Mouse (Mus musculus) lung, postnatal 0 days (tissue): ENCODE data around the gene Myo5c. TPM values are rescaled to one million over a fixed set of nuclear protein-coding genes. Genes with fewer than 3 reads are reported as not detected.

Experiments used
- ATAC-seq: fragments of 200-750 bp; cut with Nextera tagmentation; 2 replicates; pipeline ENCODE4 v1.8.0; 2017; ENCODE audit warnings: moderate library complexity
- DNase-seq: peaks from one replicate; pipeline ENCODE4 v3.0.0-alpha.2; 2016; ENCODE audit warnings: low spot score
- H3K27ac ChIP-seq: fragments of 300-500 bp; sonication (generic); 2 replicates; pipeline ENCODE4 v1.5.1; 2014; ENCODE audit warnings: antibody characterized with exemption, mild to moderate bottlenecking, low read length, mixed read lengths
- H3K27me3 ChIP-seq: fragments of 300-500 bp; sonication (generic); replicated peaks from 2 replicates; pipeline ENCODE4 v1.6.1; 2014; ENCODE audit warnings: low read length, mixed read lengths; ENCODE audit not compliant: insufficient read depth
- H3K36me3 ChIP-seq: fragments of 300-500 bp; sonication (generic); 2 replicates; pipeline ENCODE4 v1.6.1; 2014; ENCODE audit warnings: low read length, mixed read lengths; ENCODE audit not compliant: insufficient read depth
- H3K4me1 ChIP-seq: fragments of 300-500 bp; sonication (generic); 2 replicates; pipeline ENCODE4 v1.6.1; 2014; ENCODE audit warnings: antibody characterized with exemption, low read depth, low read length, mixed read lengths; ENCODE audit not compliant: insufficient read depth
- H3K4me2 ChIP-seq: fragments of 300-500 bp; sonication (generic); replicated peaks from 2 replicates; pipeline ENCODE4 v1.6.1; 2014; ENCODE audit warnings: low read depth, mild to moderate bottlenecking, low read length, moderate library complexity, mixed read lengths
- H3K4me3 ChIP-seq: fragments of 300-500 bp; sonication (generic); 2 replicates; pipeline ENCODE4 v1.5.1; 2014; ENCODE audit warnings: low read depth, low read length
- H3K9ac ChIP-seq: fragments of 300-500 bp; sonication (generic); replicated peaks from 2 replicates; pipeline ENCODE4 v1.6.1; 2014; ENCODE audit warnings: low read depth, mild to moderate bottlenecking
- H3K9me3 ChIP-seq: fragments of 300-500 bp; sonication (generic); 2 replicates; pipeline ENCODE4 v1.6.1; 2016; ENCODE audit warnings: low read length, mixed read lengths
- CTCF ChIP-seq: IDR thresholded peaks from 2 replicates; pipeline ENCODE4 v1.5.1; 2016; ENCODE audit warnings: antibody characterized with exemption, mild to moderate bottlenecking
- EP300 ChIP-seq: IDR thresholded peaks from 2 replicates; pipeline ENCODE4 v1.6.1; 2016; ENCODE audit warnings: antibody characterized with exemption, mild to moderate bottlenecking, control low read depth
- WGBS: fragments of 180-500 bp; shearing (Covaris S2); extraction: QIAGEN DNeasy Blood & Tissue Kit; methylation state at CpG from one replicate; pipeline ENCODE4 v1.1.7; 2014; 5-methylcytosine and 5-hydroxymethylcytosine counted together
- polyA plus RNA-seq: library from polyadenylated mRNA; unstranded; fragments of >200 nt; fragmentation: Nextera tagmentation; extraction: Ambion mirVana; gene quantifications from 2 replicates; pipeline ENCODE4 v1.2.1, GENCODE M21; 2015

Gene Myo5c
- polyA plus RNA-seq, 1 experiment from 2014 or later = 35.0 TPM

DNA sequence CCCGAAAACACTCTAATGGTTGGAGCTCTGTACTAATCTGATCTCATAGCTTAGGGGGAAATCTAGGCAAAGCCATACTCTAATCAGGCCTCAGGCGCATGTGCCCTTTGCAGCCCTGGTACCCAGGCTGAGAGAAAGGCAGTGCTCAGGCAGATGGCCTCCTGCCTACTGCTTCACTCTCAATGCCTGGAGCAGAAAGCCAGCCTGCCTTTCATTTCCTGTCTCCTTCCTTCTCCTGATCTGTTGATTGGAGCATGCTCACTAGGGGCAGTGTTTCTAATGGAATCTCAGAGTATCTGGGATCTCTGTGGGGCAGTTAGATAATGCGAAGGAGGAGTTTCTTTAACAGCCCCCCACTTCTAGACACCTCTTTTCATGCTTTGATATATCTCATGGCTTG is 87.5 kb downstream of the Myo5c start:
- TF ChIP-seq EP300 (no peak), CTCF (peak; percentile 33; the same call in 1 of the 2 replicates)
- H3K36me3 ChIP-seq = no peaks in the 10 kb centered on the region
- no peak overlapping the region for H3K4me2 ChIP-seq
- DNase-seq (no peak), ATAC-seq (no peak)
- no peaks in the 10 kb centered on the region for H3K27me3 ChIP-seq
- no peaks in the 10 kb centered on the region for H3K4me1 ChIP-seq
- no peak overlapping the region for H3K4me3 ChIP-seq
- H3K9me3 ChIP-seq = no peaks in the 10 kb centered on the region
- 82% methylated on average over 3 of the region's 3 CpGs for WGBS
- H3K27ac ChIP-seq = no peak overlapping the region
- no peak overlapping the region for H3K9ac ChIP-seq

DNA sequence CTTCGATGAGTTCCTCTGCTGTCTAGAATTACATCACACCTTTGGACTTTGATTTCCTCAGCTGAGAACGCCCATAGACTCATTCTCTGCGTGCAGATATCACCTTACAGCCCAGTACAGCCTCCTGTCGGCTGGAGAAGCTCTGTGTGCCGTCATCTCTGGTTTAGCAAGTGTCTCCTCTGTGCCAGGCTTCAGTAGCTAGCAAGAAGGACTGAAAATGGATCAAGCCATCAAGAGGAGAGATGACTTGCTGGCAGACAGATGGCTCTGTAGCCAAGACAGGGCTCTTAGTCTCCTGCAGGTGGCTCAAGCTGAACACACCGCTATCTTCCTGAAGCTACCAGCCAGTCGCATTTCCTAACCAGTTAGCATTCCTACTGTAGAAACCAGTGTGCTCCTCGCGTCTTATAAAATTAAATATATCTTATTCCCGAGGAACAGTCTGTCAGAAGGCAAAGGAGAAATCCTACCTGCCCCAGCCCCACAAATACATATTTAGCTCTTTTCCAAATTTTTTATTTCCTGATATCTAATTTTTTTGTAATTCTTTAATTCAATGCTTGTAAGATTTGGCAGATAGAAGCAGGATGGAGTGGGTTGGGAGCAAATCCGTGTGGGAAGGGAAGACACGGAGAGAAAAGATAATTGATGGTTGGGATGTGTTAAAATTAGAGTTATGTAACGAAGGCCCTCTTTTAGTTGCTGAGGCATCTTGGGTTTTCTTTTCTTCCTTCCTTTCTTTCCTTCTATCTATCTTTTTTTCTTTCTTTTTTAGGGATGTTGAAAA is 90.5 kb downstream of the Myo5c start:
- WGBS = 65% methylated on average over 13 of the region's 13 CpGs
- no peak overlapping the region for H3K4me2 ChIP-seq
- H3K27ac ChIP-seq = no peak overlapping the region
- H3K27me3 ChIP-seq = no peaks in the 10 kb centered on the region
- no peaks in the 10 kb centered on the region for H3K4me1 ChIP-seq
- H3K9me3 ChIP-seq = no peaks in the 10 kb centered on the region
- H3K36me3 ChIP-seq = no peaks in the 10 kb centered on the region; the same call in 1 of the 2 replicates
- TF ChIP-seq CTCF = no peak
- no peak for TF ChIP-seq EP300
- no peak for DNase-seq
- no peak overlapping the region for H3K9ac ChIP-seq
- H3K4me3 ChIP-seq = no peak overlapping the region
- no peak for ATAC-seq

GRCm38 (mm10) chr9:75328047-75328446 is 96.2 kb downstream of the Myo5c start:
- Histone ChIP-seq H3K27me3 (no peaks in the 10 kb centered on the region), H3K4me1 (no peaks in the 10 kb centered on the region), H3K9ac (no peak overlapping the region), H3K4me3 (no peak overlapping the region), H3K4me2 (no peak overlapping the region), H3K9me3 (no peaks in the 10 kb centered on the region), H3K27ac (no peak overlapping the region), H3K36me3 (peaks cover 4% of the 10 kb centered on the region; the same call in 1 of the 2 replicates)
- 92% methylated on average over 3 of the region's 3 CpGs for WGBS
- DNase-seq (no peak), ATAC-seq (no peak)
- TF ChIP-seq CTCF = no peak

DNA sequence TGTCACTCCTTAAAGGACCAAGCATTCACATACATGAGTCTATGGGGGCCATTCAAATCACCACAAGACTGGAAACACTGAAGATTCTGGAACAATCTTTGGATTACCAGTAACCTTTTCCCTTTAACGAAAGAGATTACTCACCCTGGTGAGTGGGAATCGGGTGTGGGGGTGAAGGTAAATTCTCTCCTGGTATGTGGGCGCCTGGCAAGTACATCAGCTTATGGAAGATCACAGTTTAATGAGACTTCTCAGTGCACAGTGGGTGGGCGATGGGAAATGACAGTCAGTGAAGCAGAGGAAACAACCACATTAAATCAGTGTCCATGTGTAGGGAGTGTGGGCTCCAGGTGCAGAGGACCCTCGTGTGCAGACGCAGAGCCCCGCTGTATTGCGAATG is 99.0 kb downstream of the Myo5c start:
- TF ChIP-seq CTCF = no peak
- TF ChIP-seq EP300 = no peak
- H3K27ac ChIP-seq = no peak overlapping the region
- H3K4me1 ChIP-seq = no peaks in the 10 kb centered on the region
- ATAC-seq = no peak
- no peaks in the 10 kb centered on the region for H3K27me3 ChIP-seq
- H3K4me3 ChIP-seq = no peak overlapping the region
- DNase-seq = no peak
- no peak overlapping the region for H3K9ac ChIP-seq
- no peak overlapping the region for H3K4me2 ChIP-seq
- H3K9me3 ChIP-seq = no peaks in the 10 kb centered on the region
- H3K36me3 ChIP-seq = peaks cover 4% of the 10 kb centered on the region; the same call in 1 of the 2 replicates
- 90% methylated on average over 8 of the region's 8 CpGs for WGBS

DNA sequence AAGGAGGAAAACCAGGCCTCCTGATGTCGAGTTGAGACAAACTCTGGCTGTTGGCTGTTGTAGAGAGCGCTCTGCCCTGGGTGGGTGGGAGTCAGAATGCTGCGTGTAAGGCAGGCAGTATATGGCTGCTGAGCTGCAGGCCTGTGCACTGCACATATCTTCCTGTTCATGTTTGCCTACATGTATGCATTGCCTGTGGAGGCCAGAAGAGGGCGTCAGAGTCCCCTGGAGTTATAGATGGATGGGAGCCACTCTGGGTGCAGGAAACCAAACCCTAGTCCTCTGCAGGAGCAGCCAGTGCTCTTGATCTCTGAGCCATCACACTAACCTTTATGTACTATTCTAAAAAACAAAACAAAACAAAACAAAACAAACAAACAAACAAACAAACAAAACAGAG is 102.6 kb downstream of the Myo5c start:
- TF ChIP-seq CTCF = peak; percentile 27
- TF ChIP-seq EP300 = no peak
- DNase-seq (no peak), ATAC-seq (no peak)
- H3K27ac ChIP-seq = no peak overlapping the region
- H3K27me3 ChIP-seq = no peaks in the 10 kb centered on the region
- peaks cover 5% of the 10 kb centered on the region; the same call in 1 of the 2 replicates for H3K36me3 ChIP-seq
- no peaks in the 10 kb centered on the region for H3K9me3 ChIP-seq
- no peaks in the 10 kb centered on the region for H3K4me1 ChIP-seq
- WGBS = 69% methylated on average over 4 of the region's 4 CpGs
- no peak overlapping the region for H3K4me2 ChIP-seq
- no peak overlapping the region for H3K9ac ChIP-seq
- H3K4me3 ChIP-seq = no peak overlapping the region

- Histone ChIP-seq H3K36me3 (peaks cover 4% of the 10 kb centered on the region; the same call in 1 of the 2 replicates), H3K4me3 (no peak overlapping the region), H3K27me3 (no peaks in the 10 kb centered on the region), H3K4me1 (no peaks in the 10 kb centered on the region), H3K9ac (no peak overlapping the region), H3K4me2 (no peak overlapping the region), H3K9me3 (no peaks in the 10 kb centered on the region), H3K27ac (no peak overlapping the region)
- no peak for ATAC-seq
- TF ChIP-seq EP300 = no peak
- no peak for TF ChIP-seq CTCF
- WGBS = 93% methylated on average over 6 of the region's 6 CpGs
- DNase-seq = no peak
Measured at GRCm38 (mm10) chr9:75338016-75338415, 106.2 kb downstream of the Myo5c start.
